Mouse (Mus musculus) neural tube, embryonic 12.5 days (tissue): ENCODE data around the gene Gmfg. TPM values are rescaled to one million over a fixed set of nuclear protein-coding genes. Genes with fewer than 3 reads are reported as not detected.

Source experiments
- ATAC-seq: fragments of 200-750 bp; cut with Nextera tagmentation; 2 replicates; pipeline ENCODE4 v1.8.0; 2017; ENCODE audit warnings: low read depth, mild to moderate bottlenecking, moderate TSS enrichment, moderate library complexity; ENCODE audit not compliant: low FRiP score
- H3K27ac ChIP-seq: fragments of 300-500 bp; sonication (generic); 2 replicates; pipeline ENCODE4 v1.5.1; 2016
- H3K27me3 ChIP-seq: fragments of 300-500 bp; sonication (generic); replicated peaks from 2 replicates; pipeline ENCODE4 v1.6.1; 2016; ENCODE audit warnings: mild to moderate bottlenecking
- H3K36me3 ChIP-seq: fragments of 300-500 bp; sonication (generic); 2 replicates; pipeline ENCODE4 v1.6.1; 2016; ENCODE audit warnings: mild to moderate bottlenecking
- H3K4me1 ChIP-seq: fragments of 300-500 bp; sonication (generic); 2 replicates; pipeline ENCODE4 v1.6.1; 2016
- H3K4me2 ChIP-seq: fragments of 300-500 bp; sonication (generic); replicated peaks from 2 replicates; pipeline ENCODE4 v1.6.1; 2016; ENCODE audit warnings: mild to moderate bottlenecking
- H3K4me3 ChIP-seq: fragments of 300-500 bp; sonication (generic); 2 replicates; pipeline ENCODE4 v1.5.1; 2016
- H3K9ac ChIP-seq: fragments of 300-500 bp; sonication (generic); 2 replicates; pipeline ENCODE4 v1.6.1; 2016; ENCODE audit warnings: mild to moderate bottlenecking
- H3K9me3 ChIP-seq: fragments of 300-500 bp; sonication (generic); 2 replicates; pipeline ENCODE4 v1.6.1; 2016; ENCODE audit warnings: mild to moderate bottlenecking
- WGBS: fragments of 180-500 bp; shearing (Covaris S2); methylation state at CpG from one replicate; pipeline ENCODE4 v1.1.7; 2016; 5-methylcytosine and 5-hydroxymethylcytosine counted together
- polyA plus RNA-seq: library from polyadenylated mRNA; unstranded; fragments of >200 nt; fragmentation: Nextera tagmentation; extraction: Ambion mirVana; gene quantifications from 2 replicates; pipeline ENCODE4 v1.2.1, GENCODE M21; 2016

The Gmfg gene
- polyA plus RNA-seq, 1 experiment from 2014 or later = 8.1 TPM

DNA sequence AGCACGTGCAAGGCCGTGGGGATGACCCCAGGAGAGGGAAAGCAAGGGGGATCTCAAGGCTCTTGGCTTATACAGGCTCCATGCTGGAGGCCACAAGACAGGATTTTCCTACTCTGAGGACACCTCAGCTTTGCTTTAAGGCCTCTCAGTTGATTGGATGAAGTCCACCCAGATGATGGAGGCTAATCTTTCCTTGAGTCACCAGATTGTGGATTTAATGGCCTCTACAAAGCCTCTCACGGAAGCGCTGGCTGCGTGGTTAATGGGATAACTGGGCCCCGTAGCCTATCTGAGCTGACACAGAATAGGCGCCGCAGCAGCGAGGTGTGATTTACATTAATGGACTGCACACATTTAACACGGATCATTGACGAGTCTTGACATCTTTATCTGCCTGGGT lies 58.2 kb downstream of the Gmfg start:
- ATAC-seq = peak; percentile 25; the same call in 1 of the 2 replicates
- H3K27ac ChIP-seq = no peak overlapping the region
- no peaks in the 10 kb centered on the region for H3K27me3 ChIP-seq
- H3K9ac ChIP-seq = no peak overlapping the region
- 66% methylated on average over 11 of the region's 11 CpGs for WGBS
- no peaks in the 10 kb centered on the region for H3K4me1 ChIP-seq
- H3K4me3 ChIP-seq = no peak overlapping the region
- H3K9me3 ChIP-seq = no peaks in the 10 kb centered on the region
- no peaks in the 10 kb centered on the region for H3K36me3 ChIP-seq
- H3K4me2 ChIP-seq = no peak overlapping the region

Other genes with a start within 250 kb of the Gmfg start
- gene Eid2, start 169.6 kb upstream of the Gmfg start, polyA plus RNA-seq = 27.7 and 31.9 TPM in 2 replicates
- gene Eid2b, start 159.7 kb upstream of the Gmfg start, polyA plus RNA-seq = 29.8 and 30.7 TPM in 2 replicates
- gene Selenov, start 146.3 kb upstream of the Gmfg start, polyA plus RNA-seq = 0.68 and 1.1 TPM in 2 replicates
- 80.4 and 82.2 TPM in 2 replicates for gene Dll3, start 135.2 kb upstream of the Gmfg start, polyA plus RNA-seq
- gene Timm50, start 125.4 kb upstream of the Gmfg start, polyA plus RNA-seq = 174 and 180 TPM in 2 replicates
- gene Supt5, start 98.7 kb upstream of the Gmfg start, polyA plus RNA-seq = 98.5 and 110 TPM in 2 replicates
- 540 and 574 TPM in 2 replicates for gene Rps16, start 86.8 kb upstream of the Gmfg start, polyA plus RNA-seq
- gene Plekhg2, start 64.8 kb upstream of the Gmfg start, polyA plus RNA-seq = 58.9 and 63.3 TPM in 2 replicates
- 5.6 and 6.5 TPM in 2 replicates for gene Zfp36, start 57.2 kb upstream of the Gmfg start, polyA plus RNA-seq
- 42.9 and 43.9 TPM in 2 replicates for gene Med29, start 44.7 kb upstream of the Gmfg start, polyA plus RNA-seq
- gene Paf1, start 44.5 kb upstream of the Gmfg start, polyA plus RNA-seq = 85.3 and 87.8 TPM in 2 replicates
- 16.6 and 18.8 TPM in 2 replicates for gene Lrfn1, start 14.5 kb downstream of the Gmfg start, polyA plus RNA-seq
- not detected in 2 replicates for gene Ifnl2, start 73.0 kb downstream of the Gmfg start, polyA plus RNA-seq
- not detected in 2 replicates for gene Ifnl3, start 85.4 kb downstream of the Gmfg start, polyA plus RNA-seq
- gene Sycn, start 103.4 kb downstream of the Gmfg start, polyA plus RNA-seq = not detected in 2 replicates
- not detected in 2 replicates for gene Nccrp1, start 109.8 kb downstream of the Gmfg start, polyA plus RNA-seq
- 33.1 and 35.0 TPM in 2 replicates for gene Samd4b, start 160.7 kb downstream of the Gmfg start, polyA plus RNA-seq
- 29.3 and 31.7 TPM in 2 replicates for gene Pak4, start 160.7 kb downstream of the Gmfg start, polyA plus RNA-seq
- not detected in 2 replicates for gene Acp7, start 193.9 kb downstream of the Gmfg start, polyA plus RNA-seq